Mouse (Mus musculus) megakaryocyte-erythroid progenitor cell, adult 5 weeks (primary cell): ENCODE measurements around the gene Stxbp4. TPM values are rescaled to one million over a fixed set of nuclear protein-coding genes. Genes with fewer than 3 reads are reported as not detected.

Source experiments
- polyA plus RNA-seq: library from polyadenylated mRNA; stranded (reverse); fragments of >175 nt; gene quantifications from 2 replicates; pipeline ENCODE4 v1.2.3, GENCODE M21; 2012

The Stxbp4 gene
- 0.23 and 0.34 TPM in 2 replicates for polyA plus RNA-seq

DNA sequence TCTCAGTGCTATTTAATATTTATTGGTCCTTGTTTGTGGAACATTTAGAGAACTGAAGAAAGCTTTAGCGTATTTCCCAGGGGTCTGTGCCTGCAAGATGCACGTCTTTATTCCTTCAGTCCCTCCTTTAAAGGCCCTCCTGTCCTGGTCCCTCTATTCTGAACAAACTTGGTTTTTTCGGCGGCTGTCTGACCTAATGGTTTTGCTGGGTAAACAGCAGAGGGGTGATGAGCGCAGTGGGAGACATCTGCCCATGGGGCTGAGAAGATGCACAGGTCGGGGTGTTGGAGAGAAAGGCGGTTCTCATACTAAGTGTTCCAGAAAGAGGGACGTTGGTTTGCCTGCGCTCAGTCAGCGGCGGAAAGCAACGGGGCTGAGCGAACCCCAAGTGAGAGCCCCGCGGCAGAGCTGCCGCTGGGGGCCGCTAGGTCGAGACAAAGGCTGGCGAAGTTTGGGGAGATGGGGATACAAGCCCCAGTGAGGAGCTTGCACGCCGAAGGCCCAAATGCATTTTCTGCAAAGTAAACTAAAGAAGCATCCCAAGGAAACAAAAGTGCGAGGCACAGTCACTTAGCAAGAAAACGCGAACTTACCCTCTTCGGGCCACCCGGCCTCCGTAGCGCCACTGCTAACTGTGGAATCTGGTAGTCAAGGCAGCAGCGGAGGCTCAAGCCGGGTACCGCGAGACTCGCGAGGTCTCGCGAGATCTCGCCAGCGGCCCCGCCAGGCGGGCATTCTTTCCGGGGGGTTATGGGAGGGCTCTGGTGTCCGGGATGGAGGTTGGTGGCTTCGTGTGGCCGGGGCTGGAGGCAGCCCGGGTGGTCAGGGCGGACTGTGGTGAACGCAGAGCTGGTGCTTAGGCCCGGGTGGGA is at the start of gene Stxbp4, which contains the start of gene Cox11:
TSS of gene Stxbp4 (minus strand) at position 645 of the 872 bp plus-strand sequence.
TSS of gene Cox11 (plus strand) at position 734 of the 872 bp plus-strand sequence.

Other genes starting within 250 kb of the Stxbp4 start
- 33.4 and 62.2 TPM in 2 replicates for gene Hlf, start 247.2 kb downstream of the Stxbp4 start, polyA plus RNA-seq
- gene Cox11, start 89 bp upstream of the Stxbp4 start, polyA plus RNA-seq: 15.5 and 18.3 TPM in 2 replicates
- 1.3 TPM in 2 replicates for gene Tom1l1, start 50.3 kb upstream of the Stxbp4 start, polyA plus RNA-seq